Mouse (Mus musculus): ENCODE results near the gene Batf3. TPM values are rescaled to one million over a fixed set of nuclear protein-coding genes. Genes with fewer than 3 reads are reported as not detected.

Gene Batf3
- 0.80 and 1.6 TPM in 2 replicates for polyA plus RNA-seq (2015; fragmentation: Nextera tagmentation; extraction: Ambion mirVana)

DNA sequence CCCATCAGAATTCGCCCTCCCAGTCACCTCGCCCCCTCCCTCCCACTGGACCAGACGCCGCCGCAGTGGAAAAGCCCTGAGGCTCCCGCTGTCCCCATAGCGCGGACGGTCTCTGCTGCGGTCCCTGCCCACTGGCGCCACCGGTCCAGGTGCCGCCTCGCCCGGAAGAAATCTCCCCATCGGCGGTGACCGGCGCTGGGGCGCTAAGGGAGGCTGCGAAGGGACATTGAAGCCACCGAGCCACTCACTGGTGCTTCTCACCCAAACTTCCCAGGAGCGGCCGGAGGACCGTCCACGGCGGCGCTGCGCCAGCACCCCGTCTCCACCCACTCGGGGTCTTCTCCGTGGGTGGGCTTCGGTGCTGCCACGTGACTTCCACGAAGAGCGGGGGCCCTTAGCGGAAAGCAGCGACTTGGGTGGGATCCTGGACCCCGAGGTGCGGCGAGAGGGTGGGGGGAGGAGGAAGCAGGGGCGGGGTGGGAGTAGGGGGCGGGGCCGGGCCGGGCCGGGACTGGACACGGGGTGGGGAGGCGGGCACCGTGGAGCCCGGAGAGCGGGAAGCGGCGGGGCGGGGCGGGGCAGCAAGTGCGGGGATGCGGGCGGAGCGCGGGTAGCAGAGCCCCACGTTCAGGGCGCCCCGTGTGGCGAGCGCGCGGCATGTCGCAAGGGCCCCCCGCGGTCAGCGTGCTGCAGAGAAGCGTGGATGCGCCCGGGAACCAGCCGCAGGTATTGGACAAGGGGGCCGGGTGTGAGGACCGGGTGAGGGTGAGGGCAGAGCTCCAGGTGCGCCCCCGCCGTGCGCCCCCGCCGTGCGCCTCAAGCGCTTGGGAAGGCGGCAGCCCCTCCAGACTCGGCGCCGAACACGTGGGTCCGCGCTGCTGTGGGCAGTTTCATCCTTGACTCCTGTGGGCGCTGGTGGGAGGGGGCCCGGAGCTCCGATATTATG, at the start of gene Batf3:
Gene Batf3, plus strand, starts transcription at position 46 of the 946 bp plus-strand sequence.
- no peak within 1 kb of the TSS for H3K27ac ChIP-seq (ENCODE audit: low read length)
- H3K4me2 ChIP-seq (ENCODE audit: low read length), result peak within 1 kb of the TSS; percentile 99
- 1% methylated on average over 71 of the region's 95 CpGs for WGBS
- H3K4me3 ChIP-seq (ENCODE audit: low read depth, low read length), result peak within 1 kb of the TSS; percentile 63
- H3K27me3 ChIP-seq (ENCODE audit: control insufficient read depth, insufficient read depth, low read depth, low read length), result peaks cover 15% of the 10 kb centered on the region
- no peaks in the 10 kb centered on the region for H3K36me3 ChIP-seq (ENCODE audit: control insufficient read depth, insufficient read depth, low read length)
- H3K9me3 ChIP-seq (replicated peaks; ENCODE audit: control insufficient read depth, low read length, poor library complexity, severe bottlenecking), result no peaks in the 10 kb centered on the region
- peak within 1 kb of the TSS; percentile 61 for H3K9ac ChIP-seq (ENCODE audit: low read depth, low read length)
- H3K4me1 ChIP-seq (ENCODE audit: control insufficient read depth, insufficient read depth, low read length), result peaks cover 4% of the 10 kb centered on the region; the same call in 1 of the 2 replicates
- peak; percentile 66; the same call in 1 of the 2 replicates for ATAC-seq

DNA sequence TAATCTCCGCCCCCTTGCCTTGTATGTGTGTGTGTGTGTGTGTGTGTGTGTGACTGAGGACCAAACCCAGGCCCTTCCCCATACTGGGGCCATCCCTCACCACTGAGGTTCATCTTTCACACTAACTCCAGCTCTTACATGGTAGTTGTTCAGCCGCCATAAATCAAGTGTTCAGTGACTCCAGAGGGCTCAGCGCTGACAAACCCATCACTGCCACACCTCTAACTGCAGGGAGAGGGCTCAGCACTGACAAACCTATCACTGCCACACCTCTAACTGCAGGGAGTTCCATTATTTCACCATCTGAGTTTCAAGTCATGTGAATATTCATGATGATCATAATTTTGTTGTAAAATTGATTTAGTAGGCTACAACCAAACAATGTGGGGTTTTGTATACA, 44.1 kb upstream of the Batf3 start:
- Histone ChIP-seq H3K9me3 (replicated peaks; ENCODE audit: control insufficient read depth, low read length, poor library complexity, severe bottlenecking) (no peaks in the 10 kb centered on the region), H3K4me2 (ENCODE audit: low read length) (no peak overlapping the region), H3K36me3 (ENCODE audit: control insufficient read depth, insufficient read depth, low read length) (no peaks in the 10 kb centered on the region), H3K27me3 (ENCODE audit: control insufficient read depth, insufficient read depth, low read depth, low read length) (no peaks in the 10 kb centered on the region), H3K4me1 (ENCODE audit: control insufficient read depth, insufficient read depth, low read length) (no peaks in the 10 kb centered on the region), H3K27ac (ENCODE audit: low read length) (no peak overlapping the region), H3K4me3 (ENCODE audit: low read depth, low read length) (no peak overlapping the region), H3K9ac (ENCODE audit: low read depth, low read length) (no peak overlapping the region)
- WGBS, result 87% methylated on average over 3 of the region's 3 CpGs
- ATAC-seq, result no peak

DNA sequence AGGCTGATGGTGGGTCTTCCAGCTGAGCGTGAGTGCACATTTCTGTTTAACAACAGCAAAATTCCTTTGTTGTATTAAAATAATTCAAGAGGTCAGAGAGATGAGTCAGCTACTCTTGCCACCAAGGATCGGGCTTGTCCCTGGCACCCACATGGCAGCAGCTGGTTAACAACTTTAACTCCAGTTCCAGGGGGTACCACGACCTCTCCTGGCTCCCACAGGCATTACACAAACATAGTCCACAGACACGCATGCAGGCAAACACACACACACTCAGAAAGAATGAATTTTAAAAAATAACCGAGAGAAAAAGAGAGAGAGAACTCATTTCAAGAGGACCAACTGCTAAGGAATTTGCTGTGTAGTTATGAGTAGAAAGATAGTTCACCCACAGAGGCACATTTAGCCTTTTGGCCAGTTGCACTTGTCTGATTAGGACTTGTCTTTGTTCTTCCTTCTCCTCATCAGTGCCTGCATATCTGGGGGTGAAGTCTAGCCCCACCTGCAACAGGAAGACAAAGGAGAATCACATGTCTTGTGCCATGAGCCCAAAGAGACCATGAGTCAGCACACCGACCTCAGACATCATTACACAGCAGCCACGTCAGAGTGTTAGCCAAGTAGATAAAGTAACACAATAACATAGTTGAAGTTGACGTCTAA, 42.6 kb upstream of the Batf3 start:
- Histone ChIP-seq H3K27ac (ENCODE audit: low read length) (no peak overlapping the region), H3K27me3 (ENCODE audit: control insufficient read depth, insufficient read depth, low read depth, low read length) (no peaks in the 10 kb centered on the region), H3K9ac (ENCODE audit: low read depth, low read length) (no peak overlapping the region), H3K4me3 (ENCODE audit: low read depth, low read length) (no peak overlapping the region), H3K9me3 (replicated peaks; ENCODE audit: control insufficient read depth, low read length, poor library complexity, severe bottlenecking) (no peaks in the 10 kb centered on the region), H3K4me1 (ENCODE audit: control insufficient read depth, insufficient read depth, low read length) (no peaks in the 10 kb centered on the region), H3K36me3 (ENCODE audit: control insufficient read depth, insufficient read depth, low read length) (no peaks in the 10 kb centered on the region), H3K4me2 (ENCODE audit: low read length) (no peak overlapping the region)
- WGBS, result 74% methylated on average over 8 of the region's 8 CpGs
- no peak for ATAC-seq

DNA sequence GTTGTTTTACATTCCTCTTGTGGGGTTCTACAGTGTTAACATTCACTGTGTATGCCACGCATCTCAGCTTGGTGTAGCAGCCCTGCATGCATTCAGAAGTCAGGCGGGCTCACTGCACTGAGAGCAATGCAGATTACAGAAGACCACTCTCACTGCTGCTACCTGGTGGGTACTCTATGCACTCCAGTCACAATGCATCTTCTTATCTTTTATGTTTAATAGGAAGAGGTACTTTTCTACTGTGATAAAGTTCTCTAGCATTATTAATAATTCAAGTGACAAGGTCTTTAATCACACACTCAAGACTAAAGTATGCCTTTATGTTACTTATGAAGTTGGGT, 42.1 kb upstream of the Batf3 start:
- no peak overlapping the region for H3K27ac ChIP-seq (ENCODE audit: low read length)
- no peaks in the 10 kb centered on the region for H3K36me3 ChIP-seq (ENCODE audit: control insufficient read depth, insufficient read depth, low read length)
- no peaks in the 10 kb centered on the region for H3K9me3 ChIP-seq (replicated peaks; ENCODE audit: control insufficient read depth, low read length, poor library complexity, severe bottlenecking)
- H3K4me1 ChIP-seq (ENCODE audit: control insufficient read depth, insufficient read depth, low read length), result no peaks in the 10 kb centered on the region
- H3K4me2 ChIP-seq (ENCODE audit: low read length), result no peak overlapping the region
- no peak for ATAC-seq
- no peak overlapping the region for H3K9ac ChIP-seq (ENCODE audit: low read depth, low read length)
- WGBS, result 54% methylated on average over 2 of the region's 2 CpGs
- H3K4me3 ChIP-seq (ENCODE audit: low read depth, low read length), result no peak overlapping the region
- no peaks in the 10 kb centered on the region for H3K27me3 ChIP-seq (ENCODE audit: control insufficient read depth, insufficient read depth, low read depth, low read length)

DNA sequence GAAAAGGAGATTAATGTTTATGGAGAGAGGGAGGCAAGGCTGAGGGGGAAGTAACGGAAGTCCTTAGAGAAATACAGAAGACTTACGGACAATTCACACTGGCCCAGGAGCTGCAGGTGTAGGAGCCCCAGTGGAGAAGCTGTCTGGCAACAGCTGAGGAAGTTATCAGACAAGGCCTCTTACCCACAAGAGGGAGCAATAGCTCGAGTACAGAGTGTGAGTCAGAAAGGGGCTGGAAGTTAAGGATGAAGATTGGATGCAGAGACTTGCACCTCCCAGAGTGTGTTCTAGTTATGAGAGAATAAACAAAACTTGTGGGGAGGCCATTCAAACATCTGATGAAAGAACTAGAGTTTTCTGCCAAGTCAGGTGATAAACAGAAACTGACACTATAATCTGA, 40.2 kb upstream of the Batf3 start:
- ATAC-seq, result no peak
- WGBS, result 62% methylated on average over 3 of the region's 3 CpGs
- H3K4me2 ChIP-seq (ENCODE audit: low read length), result no peak overlapping the region
- H3K9ac ChIP-seq (ENCODE audit: low read depth, low read length), result no peak overlapping the region
- H3K27ac ChIP-seq (ENCODE audit: low read length), result no peak overlapping the region
- no peaks in the 10 kb centered on the region for H3K27me3 ChIP-seq (ENCODE audit: control insufficient read depth, insufficient read depth, low read depth, low read length)
- H3K4me3 ChIP-seq (ENCODE audit: low read depth, low read length), result no peak overlapping the region
- H3K36me3 ChIP-seq (ENCODE audit: control insufficient read depth, insufficient read depth, low read length), result no peaks in the 10 kb centered on the region
- H3K4me1 ChIP-seq (ENCODE audit: control insufficient read depth, insufficient read depth, low read length), result peaks cover 7% of the 10 kb centered on the region
- H3K9me3 ChIP-seq (replicated peaks; ENCODE audit: control insufficient read depth, low read length, poor library complexity, severe bottlenecking), result no peaks in the 10 kb centered on the region

DNA sequence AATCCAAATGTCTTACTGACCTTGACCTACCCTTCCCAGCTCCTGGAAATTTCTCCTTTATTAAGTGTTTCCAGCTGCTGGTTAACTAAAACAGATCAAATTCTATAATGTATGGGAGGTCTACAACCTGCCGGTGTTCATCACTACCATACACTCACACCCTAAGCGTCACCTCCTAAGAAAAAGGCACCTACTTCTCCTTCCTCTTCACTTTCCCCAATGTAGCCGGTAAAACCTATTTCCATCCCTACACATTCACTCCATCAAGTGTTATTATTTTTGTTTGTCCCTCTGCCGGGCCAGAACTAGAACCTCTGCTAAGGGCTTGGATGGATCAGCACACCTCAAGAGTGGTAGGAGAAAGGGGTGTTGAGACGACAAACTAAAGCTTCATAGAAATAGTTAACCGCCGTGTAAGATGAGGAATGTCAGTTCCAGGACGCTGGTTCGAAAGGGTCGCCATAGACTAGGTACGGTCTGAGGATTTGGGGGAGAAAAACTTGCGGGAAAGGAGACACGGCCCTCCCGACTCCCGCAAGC, 35.3 kb upstream of the Batf3 start:
- WGBS, result 6% methylated on average over 15 of the region's 15 CpGs
- ATAC-seq, result no peak; the same call in 1 of the 2 replicates

DNA sequence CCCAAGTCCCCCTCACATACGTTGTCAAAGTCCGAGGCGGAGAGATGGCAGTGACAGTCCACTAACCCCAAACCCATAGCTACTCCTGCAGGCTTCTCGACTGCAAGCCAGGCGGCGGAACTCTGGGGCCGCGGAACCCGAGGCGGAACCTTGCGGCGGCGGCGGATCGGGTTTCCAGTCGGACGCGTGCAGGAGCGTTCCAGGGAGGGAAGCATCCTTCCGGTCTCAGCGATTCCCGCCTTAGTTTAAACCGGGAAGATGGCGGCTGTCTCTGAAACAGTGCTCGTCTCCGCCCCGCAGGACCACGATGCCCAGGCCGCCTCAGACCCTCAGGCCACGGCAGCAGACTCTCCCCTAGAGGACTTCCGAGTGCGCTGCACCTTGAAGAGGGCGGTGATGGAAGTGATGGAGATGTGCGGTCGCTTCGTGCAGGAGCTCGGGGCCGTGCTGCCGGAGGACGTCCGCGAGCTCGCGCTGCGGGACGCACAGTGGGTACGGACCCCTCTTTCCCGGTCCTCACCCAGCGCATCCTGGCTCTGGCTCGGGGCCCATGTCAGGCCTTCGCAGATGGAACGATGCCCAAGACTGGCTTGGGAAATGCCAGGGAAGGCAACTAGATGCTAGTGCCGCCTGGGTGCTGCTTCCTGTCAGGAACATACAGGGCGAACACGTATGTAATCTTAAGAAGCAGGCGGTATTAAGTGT, 34.7 kb upstream of the Batf3 start, which contains the start of the genes Tatdn3 and Nsl1:
Gene Tatdn3, minus strand, starts transcription at position 152 of the 705 bp plus-strand sequence.
Gene Nsl1, plus strand, starts transcription at position 232 of the 705 bp plus-strand sequence.
- peak; percentile 94 for ATAC-seq
- H3K9ac ChIP-seq (ENCODE audit: low read depth, low read length), result peak within 1 kb of the TSS; percentile 81
- no peaks in the 10 kb centered on the region for H3K36me3 ChIP-seq (ENCODE audit: control insufficient read depth, insufficient read depth, low read length)
- H3K4me2 ChIP-seq (ENCODE audit: low read length), result peak within 1 kb of the TSS; percentile 93
- under 1% methylated on average over 56 of the region's 56 CpGs for WGBS
- H3K27ac ChIP-seq (ENCODE audit: low read length), result peak within 1 kb of the TSS; percentile 76
- H3K4me1 ChIP-seq (ENCODE audit: control insufficient read depth, insufficient read depth, low read length), result peaks cover 15% of the 10 kb centered on the region
- H3K9me3 ChIP-seq (replicated peaks; ENCODE audit: control insufficient read depth, low read length, poor library complexity, severe bottlenecking), result no peaks in the 10 kb centered on the region
- no peaks in the 10 kb centered on the region for H3K27me3 ChIP-seq (ENCODE audit: control insufficient read depth, insufficient read depth, low read depth, low read length)
- peak within 1 kb of the TSS; percentile 83 for H3K4me3 ChIP-seq (ENCODE audit: low read depth, low read length)

More for the DNA sequence above, 35.3 kb upstream of the Batf3 start:
- Histone ChIP-seq H3K4me2 (ENCODE audit: low read length) (peak overlapping the region; percentile 93), H3K9ac (ENCODE audit: low read depth, low read length) (peak overlapping the region; percentile 81), H3K4me3 (ENCODE audit: low read depth, low read length) (peak overlapping the region; percentile 83), H3K9me3 (replicated peaks; ENCODE audit: control insufficient read depth, low read length, poor library complexity, severe bottlenecking) (no peaks in the 10 kb centered on the region), H3K4me1 (ENCODE audit: control insufficient read depth, insufficient read depth, low read length) (peaks cover 15% of the 10 kb centered on the region), H3K36me3 (ENCODE audit: control insufficient read depth, insufficient read depth, low read length) (no peaks in the 10 kb centered on the region), H3K27me3 (ENCODE audit: control insufficient read depth, insufficient read depth, low read depth, low read length) (no peaks in the 10 kb centered on the region), H3K27ac (ENCODE audit: low read length) (peak overlapping the region; percentile 76)

DNA sequence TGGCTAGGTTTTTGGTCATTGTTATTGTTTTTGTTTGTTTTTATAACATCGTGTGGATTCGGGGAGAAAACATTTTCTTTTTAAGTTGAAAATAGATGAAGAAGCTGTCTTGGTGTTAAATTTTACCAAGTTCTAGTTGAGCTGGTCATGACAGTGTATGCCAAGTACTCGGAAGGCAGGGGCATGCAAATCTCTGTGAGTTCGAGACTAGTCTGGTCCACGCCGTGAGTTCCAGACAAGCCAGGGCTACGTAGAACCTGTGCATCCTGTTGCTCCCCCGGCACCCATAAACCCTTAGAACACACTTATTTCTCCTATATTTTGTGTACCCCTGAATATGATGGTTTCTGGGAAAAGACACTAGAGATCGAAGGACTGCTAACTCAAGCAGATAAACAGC, 33.9 kb upstream of the Batf3 start:
- no peak for ATAC-seq
- H3K4me3 ChIP-seq (ENCODE audit: low read depth, low read length), result peak overlapping the region; percentile 83
- H3K4me2 ChIP-seq (ENCODE audit: low read length), result peak overlapping the region; percentile 93
- WGBS, result 59% methylated on average over 9 of the region's 9 CpGs
- peaks cover 15% of the 10 kb centered on the region for H3K4me1 ChIP-seq (ENCODE audit: control insufficient read depth, insufficient read depth, low read length)
- no peak overlapping the region for H3K9ac ChIP-seq (ENCODE audit: low read depth, low read length)
- H3K36me3 ChIP-seq (ENCODE audit: control insufficient read depth, insufficient read depth, low read length), result no peaks in the 10 kb centered on the region
- H3K27me3 ChIP-seq (ENCODE audit: control insufficient read depth, insufficient read depth, low read depth, low read length), result no peaks in the 10 kb centered on the region
- H3K9me3 ChIP-seq (replicated peaks; ENCODE audit: control insufficient read depth, low read length, poor library complexity, severe bottlenecking), result no peaks in the 10 kb centered on the region
- no peak overlapping the region for H3K27ac ChIP-seq (ENCODE audit: low read length)

All from midbrain, embryonic 16.5 days (tissue).